Mouse (Mus musculus) neural tube, embryonic 11.5 days (tissue): ENCODE measurements at regions not wholly inside any gene's neighbourhood (a gene's known extent, or its start where the extent isn't known, plus 50 kb on each side); places are given as distances from the start of the nearest gene placed in this dataset.
A peak's percentile ranks its signal among the peaks of the same experiment; 100 is the strongest.

Experiments
- ATAC-seq: fragments of 200-750 bp; cut with Nextera tagmentation; 2 replicates; pipeline ENCODE4 v1.8.0; 2017; ENCODE audit warnings: moderate number of reproducible peaks, mild to moderate bottlenecking, moderate TSS enrichment, moderate library complexity; ENCODE audit not compliant: insufficient read depth, low FRiP score, low TSS enrichment
- DNase-seq: peaks from one replicate; pipeline ENCODE4 v3.0.0-alpha.2; 2015; ENCODE audit warnings: low spot score
- H3K27ac ChIP-seq: fragments of 300-500 bp; sonication (generic); 2 replicates; pipeline ENCODE4 v1.5.1; 2014; ENCODE audit warnings: low read depth, mild to moderate bottlenecking, low read length
- H3K27me3 ChIP-seq: fragments of 300-500 bp; sonication (generic); 2 replicates; pipeline ENCODE4 v1.6.1; 2014; ENCODE audit warnings: mild to moderate bottlenecking, low read length, mixed read lengths; ENCODE audit not compliant: control insufficient read depth, insufficient read depth
- H3K36me3 ChIP-seq: fragments of 300-500 bp; sonication (generic); 2 replicates; pipeline ENCODE4 v1.6.1; 2014; ENCODE audit warnings: mild to moderate bottlenecking, low read length, moderate library complexity, mixed read lengths; ENCODE audit not compliant: control insufficient read depth, insufficient read depth
- H3K4me1 ChIP-seq: fragments of 300-500 bp; sonication (generic); 2 replicates; pipeline ENCODE4 v1.6.1; 2014; ENCODE audit warnings: low read length, mixed read lengths; ENCODE audit not compliant: control insufficient read depth, insufficient read depth
- H3K4me2 ChIP-seq: fragments of 300-500 bp; sonication (generic); 2 replicates; pipeline ENCODE4 v1.6.1; 2014; ENCODE audit warnings: low read depth, mild to moderate bottlenecking, moderate library complexity
- H3K4me3 ChIP-seq: fragments of 300-500 bp; sonication (generic); 2 replicates; pipeline ENCODE4 v1.5.1; 2014; ENCODE audit warnings: low read depth, low read length
- H3K9ac ChIP-seq: fragments of 300-500 bp; sonication (generic); 2 replicates; pipeline ENCODE4 v1.6.1; 2014; ENCODE audit warnings: mild to moderate bottlenecking, low read length
- H3K9me3 ChIP-seq: fragments of 300-500 bp; sonication (generic); 2 replicates; pipeline ENCODE4 v1.6.1; 2016; ENCODE audit warnings: low read length; ENCODE audit not compliant: control insufficient read depth
- WGBS: fragments of 180-500 bp; shearing (Covaris S2); extraction: QIAGEN DNeasy Blood & Tissue Kit; methylation state at CpG from one replicate; pipeline ENCODE4 v1.1.7; 2014; 5-methylcytosine and 5-hydroxymethylcytosine counted together

- Histone ChIP-seq H3K36me3 (no peaks in the 10 kb centered on the region), H3K4me3 (no peak overlapping the region), H3K27me3 (no peaks in the 10 kb centered on the region), H3K9ac (no peak overlapping the region), H3K9me3 (no peaks in the 10 kb centered on the region), H3K4me1 (no peaks in the 10 kb centered on the region), H3K27ac (no peak overlapping the region), H3K4me2 (no peak overlapping the region)
- DNase-seq: no peak
- ATAC-seq: no peak
Measured at GRCm38 (mm10) chr6:148719062-148719461, 112.2 kb downstream of the Ipo8 start.

- Histone ChIP-seq H3K27ac (no peak overlapping the region), H3K4me2 (no peak overlapping the region), H3K4me3 (no peak overlapping the region), H3K9me3 (no peaks in the 10 kb centered on the region), H3K4me1 (no peaks in the 10 kb centered on the region), H3K9ac (no peak overlapping the region), H3K27me3 (no peaks in the 10 kb centered on the region), H3K36me3 (no peaks in the 10 kb centered on the region)
- DNase-seq (no peak), ATAC-seq (no peak)
- 88% methylated on average over 3 of the region's 3 CpGs for WGBS
Measured at GRCm38 (mm10) chr6:148710406-148710805, 120.9 kb downstream of the Ipo8 start.

GRCm38 (mm10) chr6:148708389-148708788, 122.9 kb downstream of the Ipo8 start:
- H3K4me3 ChIP-seq: no peak overlapping the region
- no peak overlapping the region for H3K9ac ChIP-seq
- H3K27me3 ChIP-seq: no peaks in the 10 kb centered on the region
- DNase-seq (no peak), ATAC-seq (no peak)
- H3K4me2 ChIP-seq: no peak overlapping the region
- 83% methylated on average over 2 of the region's 2 CpGs for WGBS
- no peak overlapping the region for H3K27ac ChIP-seq
- no peaks in the 10 kb centered on the region for H3K9me3 ChIP-seq
- H3K4me1 ChIP-seq: no peaks in the 10 kb centered on the region
- H3K36me3 ChIP-seq: no peaks in the 10 kb centered on the region

GRCm38 (mm10) chr6:148705711-148706110, 125.6 kb downstream of the Ipo8 start:
- Histone ChIP-seq H3K9ac (no peak overlapping the region), H3K27ac (no peak overlapping the region)
- 32% methylated on average over 2 of the region's 2 CpGs for WGBS

GRCm38 (mm10) chr6:148693329-148693728, 137.9 kb downstream of the Ipo8 start:
- no peaks in the 10 kb centered on the region for H3K4me1 ChIP-seq
- 56% methylated on average over 4 of the region's 4 CpGs for WGBS
- no peaks in the 10 kb centered on the region for H3K36me3 ChIP-seq
- H3K9me3 ChIP-seq: no peaks in the 10 kb centered on the region
- DNase-seq (no peak), ATAC-seq (no peak)
- no peak overlapping the region for H3K4me2 ChIP-seq
- no peak overlapping the region for H3K27ac ChIP-seq
- H3K27me3 ChIP-seq: no peaks in the 10 kb centered on the region
- H3K4me3 ChIP-seq: no peak overlapping the region
- no peak overlapping the region for H3K9ac ChIP-seq

More at GRCm38 (mm10) chr6:148705711-148706110, 125.6 kb downstream of the Ipo8 start:
- peak; percentile 63 for DNase-seq
- H3K4me1 ChIP-seq: no peaks in the 10 kb centered on the region
- H3K36me3 ChIP-seq: no peaks in the 10 kb centered on the region
- no peaks in the 10 kb centered on the region for H3K27me3 ChIP-seq
- H3K4me3 ChIP-seq: no peak overlapping the region
- no peak overlapping the region for H3K4me2 ChIP-seq
- ATAC-seq: no peak
- H3K9me3 ChIP-seq: no peaks in the 10 kb centered on the region

- H3K4me2 ChIP-seq: no peak overlapping the region
- no peaks in the 10 kb centered on the region for H3K4me1 ChIP-seq
- H3K27ac ChIP-seq: no peak overlapping the region
- peak; percentile 54 for DNase-seq
- H3K36me3 ChIP-seq: no peaks in the 10 kb centered on the region
- WGBS: 32% methylated on average over 3 of the region's 4 CpGs
- no peak overlapping the region for H3K9ac ChIP-seq
- H3K4me3 ChIP-seq: no peak overlapping the region
- H3K9me3 ChIP-seq: no peaks in the 10 kb centered on the region
- H3K27me3 ChIP-seq: no peaks in the 10 kb centered on the region
- ATAC-seq: 0 out of 2 replicates have a peak, but pooled peaks have one; percentile 31
Measured at GRCm38 (mm10) chr6:148687770-148688169, 143.5 kb downstream of the Ipo8 start.

- H3K27ac ChIP-seq: no peak overlapping the region
- no peaks in the 10 kb centered on the region for H3K27me3 ChIP-seq
- H3K9ac ChIP-seq: no peak overlapping the region
- H3K4me2 ChIP-seq: no peak overlapping the region
- H3K9me3 ChIP-seq: no peaks in the 10 kb centered on the region
- no peak for ATAC-seq
- WGBS: 82% methylated on average over 2 of the region's 2 CpGs
- H3K36me3 ChIP-seq: no peaks in the 10 kb centered on the region
- H3K4me3 ChIP-seq: no peak overlapping the region
- DNase-seq: no peak
- H3K4me1 ChIP-seq: no peaks in the 10 kb centered on the region
Measured at GRCm38 (mm10) chr6:148660152-148660551, 171.1 kb downstream of the Ipo8 start.

- Histone ChIP-seq H3K9me3 (no peaks in the 10 kb centered on the region), H3K36me3 (no peaks in the 10 kb centered on the region), H3K9ac (no peak overlapping the region), H3K4me3 (no peak overlapping the region), H3K4me2 (no peak overlapping the region), H3K27me3 (no peaks in the 10 kb centered on the region), H3K4me1 (no peaks in the 10 kb centered on the region), H3K27ac (no peak overlapping the region)
- ATAC-seq (no peak), DNase-seq (no peak)
- 41% methylated on average over 3 of the region's 3 CpGs for WGBS
Measured at GRCm38 (mm10) chr6:148653216-148653615, 178.1 kb downstream of the Ipo8 start.

- no peaks in the 10 kb centered on the region for H3K36me3 ChIP-seq
- H3K4me2 ChIP-seq: no peak overlapping the region
- no peak for ATAC-seq
- no peaks in the 10 kb centered on the region for H3K9me3 ChIP-seq
- H3K9ac ChIP-seq: no peak overlapping the region
- H3K27me3 ChIP-seq: no peaks in the 10 kb centered on the region
- H3K4me1 ChIP-seq: no peaks in the 10 kb centered on the region
- WGBS: 77% methylated on average over 4 of the region's 4 CpGs
- no peak overlapping the region for H3K4me3 ChIP-seq
- no peak overlapping the region for H3K27ac ChIP-seq
- no peak for DNase-seq
Measured at GRCm38 (mm10) chr6:148652434-148652833, 178.8 kb downstream of the Ipo8 start.
